Mouse (Mus musculus): Measurements from ENCODE around the gene Rgl2. TPM values are rescaled to one million over a fixed set of nuclear protein-coding genes. Genes with fewer than 3 reads are reported as not detected.

The Rgl2 gene
- total and polyA plus RNA-seq, 2 experiments from 2014 or later = 21.1 to 144 TPM

- TF ChIP-seq EP300 (IDR thresholded peaks at IDR 0.05; ENCODE audit: low read depth) (no peak), CTCF (IDR thresholded peaks at IDR 0.05; ENCODE audit: low read depth) (no peak)
- 84% methylated on average over 16 of the region's 16 CpGs for WGBS
- no peak overlapping the region for H3K9ac ChIP-seq (replicated peaks; ENCODE audit: low read depth, low read length)
- H3K27ac ChIP-seq (ENCODE audit: low read depth) = no peak overlapping the region
- no peak overlapping the region for H3K4me2 ChIP-seq (ENCODE audit: low read depth, low read length)
- peaks cover 7% of the 10 kb centered on the region; the same call in 1 of the 2 replicates for H3K9me3 ChIP-seq (replicated peaks; ENCODE audit: control insufficient read depth, low read length)
- peaks cover 37% of the 10 kb centered on the region for H3K36me3 ChIP-seq (replicated peaks; ENCODE audit: control insufficient read depth, insufficient read depth, low read length)
- no peak overlapping the region for H3K4me3 ChIP-seq (ENCODE audit: low read depth, low read length)
- no peak for DNase-seq (ENCODE audit: low spot score)
- ATAC-seq (ENCODE audit: insufficient read depth, low read depth) = no peak
- H3K4me1 ChIP-seq (ENCODE audit: control insufficient read depth, insufficient read depth) = no peaks in the 10 kb centered on the region
- no peaks in the 10 kb centered on the region for H3K27me3 ChIP-seq (ENCODE audit: control insufficient read depth, insufficient read depth, low read length)
Measured at GRCm38 (mm10) chr17:33965846-33966550, 36.7 kb downstream of the Rgl2 start.

GRCm38 (mm10) chr17:33968489-33968888, 39.1 kb downstream of the Rgl2 start:
- DNase-seq (ENCODE audit: low spot score) (peak; percentile 68), ATAC-seq (ENCODE audit: insufficient read depth, low read depth) (peak; percentile 75)
- TF ChIP-seq CTCF (IDR thresholded peaks at IDR 0.05; ENCODE audit: low read depth) (peak; percentile 95), EP300 (IDR thresholded peaks at IDR 0.05; ENCODE audit: low read depth) (no peak)
- Histone ChIP-seq H3K4me2 (ENCODE audit: low read depth, low read length) (no peak overlapping the region), H3K4me3 (ENCODE audit: low read depth, low read length) (no peak overlapping the region), H3K4me1 (ENCODE audit: control insufficient read depth, insufficient read depth) (no peaks in the 10 kb centered on the region), H3K36me3 (replicated peaks; ENCODE audit: control insufficient read depth, insufficient read depth, low read length) (peaks cover 18% of the 10 kb centered on the region), H3K27me3 (ENCODE audit: control insufficient read depth, insufficient read depth, low read length) (no peaks in the 10 kb centered on the region), H3K9ac (replicated peaks; ENCODE audit: low read depth, low read length) (no peak overlapping the region), H3K27ac (ENCODE audit: low read depth) (no peak overlapping the region), H3K9me3 (replicated peaks; ENCODE audit: control insufficient read depth, low read length) (peaks cover 7% of the 10 kb centered on the region; the same call in 1 of the 2 replicates)
- WGBS = 2% methylated on average over 9 of the region's 9 CpGs

DNA sequence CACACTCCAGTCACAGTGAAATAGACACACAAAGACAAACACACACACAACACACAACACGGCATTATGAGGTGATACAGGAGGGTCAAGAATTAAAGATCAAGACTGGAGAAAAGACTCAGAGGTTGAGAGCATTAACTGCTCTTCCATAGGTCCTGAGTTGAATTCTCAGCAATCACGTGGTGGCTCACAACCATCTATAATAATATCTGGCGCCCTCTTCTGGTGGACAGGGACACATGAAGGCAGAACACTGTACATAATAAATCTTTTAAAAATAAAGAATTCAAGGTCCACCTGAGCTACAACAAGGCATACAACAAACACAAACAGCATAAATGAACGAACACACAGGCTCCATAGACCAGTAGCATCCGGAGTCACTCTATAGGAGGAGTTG, 39.6 kb downstream of the Rgl2 start:
- TF ChIP-seq CTCF (IDR thresholded peaks at IDR 0.05; ENCODE audit: low read depth) (peak; percentile 38), EP300 (IDR thresholded peaks at IDR 0.05; ENCODE audit: low read depth) (no peak)

GRCm38 (mm10) chr17:33969394-33969793, 40.1 kb downstream of the Rgl2 start:
- H3K27ac ChIP-seq (ENCODE audit: low read depth) = no peak overlapping the region
- no peak overlapping the region for H3K9ac ChIP-seq (replicated peaks; ENCODE audit: low read depth, low read length)
- 0 out of 2 replicates have a peak, but pooled peaks have one; percentile 22 for TF ChIP-seq CTCF (IDR thresholded peaks at IDR 0.05; ENCODE audit: low read depth)
- TF ChIP-seq EP300 (IDR thresholded peaks at IDR 0.05; ENCODE audit: low read depth) = no peak
- peaks cover 13% of the 10 kb centered on the region for H3K36me3 ChIP-seq (replicated peaks; ENCODE audit: control insufficient read depth, insufficient read depth, low read length)
- no peak for DNase-seq (ENCODE audit: low spot score)
- no peaks in the 10 kb centered on the region for H3K27me3 ChIP-seq (ENCODE audit: control insufficient read depth, insufficient read depth, low read length)
- H3K9me3 ChIP-seq (replicated peaks; ENCODE audit: control insufficient read depth, low read length) = peaks cover 7% of the 10 kb centered on the region; the same call in 1 of the 2 replicates
- H3K4me2 ChIP-seq (ENCODE audit: low read depth, low read length) = no peak overlapping the region
- no peak overlapping the region for H3K4me3 ChIP-seq (ENCODE audit: low read depth, low read length)
- H3K4me1 ChIP-seq (ENCODE audit: control insufficient read depth, insufficient read depth) = no peaks in the 10 kb centered on the region
- ATAC-seq (ENCODE audit: insufficient read depth, low read depth) = no peak
- 75% methylated on average over 4 of the region's 4 CpGs for WGBS

More for the DNA sequence above, 39.6 kb downstream of the Rgl2 start:
- Histone ChIP-seq H3K36me3 (replicated peaks; ENCODE audit: control insufficient read depth, insufficient read depth, low read length) (peaks cover 15% of the 10 kb centered on the region), H3K9me3 (replicated peaks; ENCODE audit: control insufficient read depth, low read length) (peaks cover 7% of the 10 kb centered on the region; the same call in 1 of the 2 replicates), H3K9ac (replicated peaks; ENCODE audit: low read depth, low read length) (no peak overlapping the region), H3K4me2 (ENCODE audit: low read depth, low read length) (no peak overlapping the region), H3K4me3 (ENCODE audit: low read depth, low read length) (no peak overlapping the region), H3K27ac (ENCODE audit: low read depth) (no peak overlapping the region), H3K27me3 (ENCODE audit: control insufficient read depth, insufficient read depth, low read length) (no peaks in the 10 kb centered on the region), H3K4me1 (ENCODE audit: control insufficient read depth, insufficient read depth) (no peaks in the 10 kb centered on the region)
- peak; percentile 65; the same call in 1 of the 2 replicates for ATAC-seq (ENCODE audit: insufficient read depth, low read depth)
- 28% methylated on average over 5 of the region's 5 CpGs for whole genome bisulfite sequencing
- DNase-seq (ENCODE audit: low spot score) = peak; percentile 31

GRCm38 (mm10) chr17:33972691-33973090, 43.3 kb downstream of the Rgl2 start:
- no peak overlapping the region for H3K9ac ChIP-seq (replicated peaks; ENCODE audit: low read depth, low read length)
- H3K9me3 ChIP-seq (replicated peaks; ENCODE audit: control insufficient read depth, low read length) = peaks cover 7% of the 10 kb centered on the region; the same call in 1 of the 2 replicates
- 0% methylated on average over 1 of the region's 1 CpGs for WGBS
- peaks cover 12% of the 10 kb centered on the region for H3K27me3 ChIP-seq (ENCODE audit: control insufficient read depth, insufficient read depth, low read length)
- DNase-seq (ENCODE audit: low spot score) (peak; percentile 44), ATAC-seq (ENCODE audit: insufficient read depth, low read depth) (peak; percentile 36; the same call in 1 of the 2 replicates)
- no peaks in the 10 kb centered on the region for H3K4me1 ChIP-seq (ENCODE audit: control insufficient read depth, insufficient read depth)
- no peak overlapping the region for H3K4me3 ChIP-seq (ENCODE audit: low read depth, low read length)
- H3K27ac ChIP-seq (ENCODE audit: low read depth) = no peak overlapping the region
- TF ChIP-seq EP300 (IDR thresholded peaks at IDR 0.05; ENCODE audit: low read depth) (no peak), CTCF (IDR thresholded peaks at IDR 0.05; ENCODE audit: low read depth) (no peak)
- no peak overlapping the region for H3K4me2 ChIP-seq (ENCODE audit: low read depth, low read length)
- H3K36me3 ChIP-seq (replicated peaks; ENCODE audit: control insufficient read depth, insufficient read depth, low read length) = no peaks in the 10 kb centered on the region

Measured in heart, postnatal 0 days (tissue).